Mouse (Mus musculus) myocyte (in vitro differentiated cells): Measurements from ENCODE around the gene Nxn. TPM values are rescaled to one million over a fixed set of nuclear protein-coding genes. Genes with fewer than 3 reads are reported as not detected.

ENCODE experiments used
- H3K27me3 ChIP-seq: one replicate; pipeline ENCODE4 v1.6.1; 2011; ENCODE audit not compliant: control insufficient read depth, insufficient read depth, insufficient read length
- H3K36me3 ChIP-seq: one replicate; pipeline ENCODE4 v1.6.1; 2011; ENCODE audit not compliant: control insufficient read depth, insufficient read depth
- H3K4me2 ChIP-seq: one replicate; pipeline ENCODE4 v1.6.1; 2011; ENCODE audit warnings: low read depth, control low read depth
- H3K4me3 ChIP-seq: one replicate; pipeline ENCODE4 v1.5.1; 2011; ENCODE audit warnings: mild to moderate bottlenecking, control low read depth, moderate library complexity
- H3K79me2 ChIP-seq: one replicate; pipeline ENCODE4 v1.6.1; 2011; ENCODE audit not compliant: control insufficient read depth, insufficient read depth
- H3ac ChIP-seq: one replicate; pipeline ENCODE4 v1.6.1; 2011; ENCODE audit not compliant: control insufficient read depth, insufficient read length
- CEBPB ChIP-seq: IDR thresholded peaks from 2 replicates; pipeline ENCODE4 v1.6.1; 2011; ENCODE audit warnings: mild to moderate bottlenecking, moderate library complexity; ENCODE audit not compliant: poor library complexity, insufficient read depth, severe bottlenecking
- E2F4 ChIP-seq: IDR thresholded peaks from one replicate; pipeline ENCODE4 v1.6.1; 2011; ENCODE audit warnings: mild to moderate bottlenecking, control low read depth, moderate library complexity; ENCODE audit not compliant: insufficient read depth
- MAX ChIP-seq: IDR thresholded peaks from one replicate; pipeline ENCODE4 v1.6.1; 2011; ENCODE audit warnings: low read depth, mild to moderate bottlenecking, control low read depth
- MYOD1 ChIP-seq, 3 experiments: IDR thresholded peaks; one replicate each; pipeline ENCODE4 v1.6.1; 2011; ENCODE audit warnings: control low read depth in 2 of 3, low read depth in 2 of 3, mild to moderate bottlenecking in 2 of 3, moderate library complexity in 1 of 3; ENCODE audit not compliant: insufficient read length in 2 of 3, control insufficient read depth in 1 of 3
- MYOG ChIP-seq, 3 experiments: IDR thresholded peaks; one replicate each; pipeline ENCODE4 v1.6.1; 2011; ENCODE audit warnings: control low read depth in 2 of 3, low read depth in 2 of 3, mild to moderate bottlenecking in 2 of 3; ENCODE audit not compliant: insufficient read length in 2 of 3, control insufficient read depth in 1 of 3, insufficient read depth in 1 of 3
- POLR2A ChIP-seq: IDR thresholded peaks from one replicate; pipeline ENCODE4 v1.6.1; 2011; ENCODE audit warnings: low read depth, mild to moderate bottlenecking, control low read depth, moderate library complexity; ENCODE audit not compliant: insufficient read length
- POLR2AphosphoS2 ChIP-seq: IDR thresholded peaks from one replicate; pipeline ENCODE4 v1.6.1; 2011; ENCODE audit warnings: low read depth, control low read depth; ENCODE audit not compliant: insufficient read length
- REST ChIP-seq: IDR thresholded peaks from one replicate; pipeline ENCODE4 v1.6.1; 2011; ENCODE audit warnings: mild to moderate bottlenecking, control low read depth, moderate library complexity; ENCODE audit not compliant: insufficient read depth, insufficient read length
- SRF ChIP-seq: IDR thresholded peaks from one replicate; pipeline ENCODE4 v1.6.1; 2011; ENCODE audit warnings: low read depth; ENCODE audit not compliant: control insufficient read depth, insufficient read length
- TCF12 ChIP-seq: IDR thresholded peaks from one replicate; pipeline ENCODE4 v1.6.1; 2011; ENCODE audit warnings: mild to moderate bottlenecking, control low read depth; ENCODE audit not compliant: poor library complexity, insufficient read depth, severe bottlenecking
- TCF3 ChIP-seq: IDR thresholded peaks from one replicate; pipeline ENCODE4 v1.6.1; 2011; ENCODE audit warnings: low read depth, control low read depth; ENCODE audit not compliant: insufficient read length
- USF1 ChIP-seq: IDR thresholded peaks from one replicate; pipeline ENCODE4 v1.6.1; 2011; ENCODE audit warnings: low read depth, mild to moderate bottlenecking, control low read depth, moderate library complexity
- polyA plus RNA-seq: library from polyadenylated mRNA; unstranded; fragments of >200 nt; fragmentation: generic; extraction: Trizol; gene quantifications from one replicate; pipeline ENCODE4 v1.2.1, GENCODE M21; 2012; ENCODE audit warnings: missing spikeins

Nxn gene
- polyA plus RNA-seq, 1 experiment: 76.8 TPM

- Histone ChIP-seq H3K36me3 (no peaks in the 10 kb centered on the region), H3K27me3 (no peaks in the 10 kb centered on the region), H3K4me3 (no peak overlapping the region), H3ac (no peak overlapping the region), H3K4me2 (no peak overlapping the region), H3K79me2 (peaks cover 70% of the 10 kb centered on the region)
- TF ChIP-seq POLR2A (no peak), CEBPB (no peak), TCF12 (no peak), POLR2AphosphoS2 (no peak), SRF (no peak), MYOG (IDR thresholded peaks at IDR 0.05; ENCODE audit: control insufficient read depth in 1 of 3, insufficient read depth in 1 of 3, insufficient read length in 2 of 3, low read depth in 2 of 3) (no peak), USF1 (no peak), MAX (no peak), TCF3 (no peak), MYOD1 (IDR thresholded peaks at IDR 0.05; ENCODE audit: control insufficient read depth in 1 of 3, insufficient read length in 2 of 3, low read depth in 2 of 3) (no peak), REST (no peak), E2F4 (no peak)
Measured at GRCm38 (mm10) chr11:76361422-76361821, 37.5 kb downstream of the Nxn start.

GRCm38 (mm10) chr11:76360255-76360654 lies 38.7 kb downstream of the Nxn start:
- H3K27me3 ChIP-seq: no peaks in the 10 kb centered on the region
- peaks cover 65% of the 10 kb centered on the region for H3K79me2 ChIP-seq

GRCm38 (mm10) chr11:76358628-76359320 lies 40.2 kb downstream of the Nxn start:
- H3K4me2 ChIP-seq: no peak overlapping the region
- TF ChIP-seq POLR2AphosphoS2 (no peak), REST (no peak), MYOG (IDR thresholded peaks at IDR 0.05; ENCODE audit: control insufficient read depth in 1 of 3, insufficient read depth in 1 of 3, insufficient read length in 2 of 3, low read depth in 2 of 3) (no peak), USF1 (no peak), POLR2A (no peak), CEBPB (no peak)
- H3K27me3 ChIP-seq: no peaks in the 10 kb centered on the region
- H3K36me3 ChIP-seq: no peaks in the 10 kb centered on the region
- no peak overlapping the region for H3K4me3 ChIP-seq
- no peak overlapping the region for H3ac ChIP-seq
- H3K79me2 ChIP-seq: peaks cover 55% of the 10 kb centered on the region

More at GRCm38 (mm10) chr11:76360255-76360654, 38.7 kb downstream of the Nxn start:
- Histone ChIP-seq H3K4me2 (no peak overlapping the region), H3ac (no peak overlapping the region), H3K36me3 (no peaks in the 10 kb centered on the region), H3K4me3 (no peak overlapping the region)
- TF ChIP-seq TCF3 (no peak), MYOG (IDR thresholded peaks at IDR 0.05; ENCODE audit: control insufficient read depth in 1 of 3, insufficient read depth in 1 of 3, insufficient read length in 2 of 3, low read depth in 2 of 3) (no peak), SRF (no peak), USF1 (no peak)

GRCm38 (mm10) chr11:76357464-76357863 lies 41.5 kb downstream of the Nxn start:
- Histone ChIP-seq H3ac (no peak overlapping the region), H3K79me2 (peaks cover 45% of the 10 kb centered on the region), H3K4me2 (no peak overlapping the region), H3K36me3 (no peaks in the 10 kb centered on the region), H3K4me3 (no peak overlapping the region), H3K27me3 (no peaks in the 10 kb centered on the region)
- TF ChIP-seq E2F4: no peak
- TF ChIP-seq POLR2AphosphoS2: no peak
- no peak for TF ChIP-seq TCF3
- no peak for TF ChIP-seq TCF12
- TF ChIP-seq REST: no peak
- TF ChIP-seq SRF: no peak
- TF ChIP-seq CEBPB: no peak
- no peak for TF ChIP-seq MYOG (IDR thresholded peaks at IDR 0.05; ENCODE audit: control insufficient read depth in 1 of 3, insufficient read depth in 1 of 3, insufficient read length in 2 of 3, low read depth in 2 of 3)
- TF ChIP-seq MYOD1 (IDR thresholded peaks at IDR 0.05; ENCODE audit: control insufficient read depth in 1 of 3, insufficient read length in 2 of 3, low read depth in 2 of 3): no peak
- no peak for TF ChIP-seq POLR2A
- TF ChIP-seq MAX: no peak
- no peak for TF ChIP-seq USF1

GRCm38 (mm10) chr11:76356091-76356490 lies 42.8 kb downstream of the Nxn start:
- Histone ChIP-seq H3K36me3 (no peaks in the 10 kb centered on the region), H3K4me3 (no peak overlapping the region), H3K27me3 (no peaks in the 10 kb centered on the region), H3K79me2 (peaks cover 40% of the 10 kb centered on the region), H3ac (no peak overlapping the region), H3K4me2 (no peak overlapping the region)
- TF ChIP-seq MYOG (IDR thresholded peaks at IDR 0.05; ENCODE audit: control insufficient read depth in 1 of 3, insufficient read depth in 1 of 3, insufficient read length in 2 of 3, low read depth in 2 of 3) (no peak), E2F4 (no peak), REST (no peak), SRF (no peak), TCF3 (no peak)
